Mouse (Mus musculus): ENCODE results near the gene Nav2.

The Nav2 gene

DNA sequence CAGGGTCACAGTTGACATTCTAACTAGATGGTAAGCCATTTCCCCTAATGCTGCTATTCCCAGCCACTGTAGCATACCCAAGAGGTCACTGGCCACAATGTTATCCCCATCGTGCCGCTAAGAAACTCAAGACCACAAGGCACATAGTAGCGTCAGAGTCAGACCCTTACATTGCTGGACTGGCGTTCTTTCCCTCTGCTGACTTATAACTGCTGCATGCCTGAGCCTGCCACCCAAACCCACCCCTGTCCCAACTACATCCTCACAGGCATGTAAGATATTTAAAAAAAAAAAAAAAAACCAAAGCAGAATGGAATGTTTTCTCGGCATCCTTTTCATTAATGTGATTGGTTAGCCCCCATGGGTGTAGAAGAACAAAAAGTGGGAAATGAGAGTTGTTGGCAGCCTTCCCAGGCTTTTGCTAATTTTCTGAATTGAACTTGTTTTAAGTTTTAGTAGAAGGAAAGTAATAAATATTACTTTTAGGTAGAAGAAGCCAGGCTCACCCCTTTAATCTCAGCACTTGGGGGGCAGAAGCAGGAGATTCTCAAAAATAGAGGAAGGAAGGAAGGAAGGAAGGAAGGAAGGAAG lies 678.1 kb downstream of the Nav2 start:
- no peak for DNase-seq

DNA sequence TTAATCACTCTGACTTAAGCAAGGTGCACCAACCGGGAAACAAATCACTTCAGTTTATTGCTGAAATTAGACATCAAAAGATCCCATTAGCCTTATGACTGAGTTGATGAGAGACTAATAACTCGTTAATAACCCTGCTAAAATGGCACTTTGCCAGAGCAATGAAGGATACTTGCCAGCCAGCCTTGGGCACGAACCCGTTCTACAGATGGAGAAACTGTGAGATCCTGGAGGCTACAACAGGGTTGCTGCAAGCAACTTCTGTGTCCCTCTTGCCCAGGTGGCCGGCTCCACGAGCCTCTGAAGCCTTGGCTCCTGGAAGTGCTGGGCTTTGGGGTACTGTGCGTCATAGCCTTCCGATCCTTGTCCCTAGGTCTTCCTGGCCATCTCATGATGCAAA lies 681.1 kb downstream of the Nav2 start:
- no peak for DNase-seq

DNA sequence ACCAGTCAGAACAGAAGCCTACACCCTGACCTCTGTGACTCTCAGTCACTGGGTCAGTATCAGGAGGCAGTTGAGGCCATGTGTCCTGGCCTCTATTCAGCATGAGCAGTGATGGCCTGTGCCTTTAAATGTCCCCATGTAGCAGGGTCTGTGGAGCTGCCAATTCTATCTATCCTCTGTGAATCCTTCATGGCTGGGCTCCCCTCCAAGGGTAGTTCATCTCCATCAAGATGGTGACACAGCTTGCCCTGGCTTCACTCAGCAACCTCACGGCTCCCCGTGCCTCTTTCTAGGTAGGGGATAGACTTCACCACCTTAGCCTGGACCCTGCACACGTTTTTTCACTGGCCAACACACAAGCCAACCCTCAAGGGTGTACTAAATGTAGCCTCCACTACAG lies 689.3 kb downstream of the Nav2 start:
- DNase-seq: no peak

DNA sequence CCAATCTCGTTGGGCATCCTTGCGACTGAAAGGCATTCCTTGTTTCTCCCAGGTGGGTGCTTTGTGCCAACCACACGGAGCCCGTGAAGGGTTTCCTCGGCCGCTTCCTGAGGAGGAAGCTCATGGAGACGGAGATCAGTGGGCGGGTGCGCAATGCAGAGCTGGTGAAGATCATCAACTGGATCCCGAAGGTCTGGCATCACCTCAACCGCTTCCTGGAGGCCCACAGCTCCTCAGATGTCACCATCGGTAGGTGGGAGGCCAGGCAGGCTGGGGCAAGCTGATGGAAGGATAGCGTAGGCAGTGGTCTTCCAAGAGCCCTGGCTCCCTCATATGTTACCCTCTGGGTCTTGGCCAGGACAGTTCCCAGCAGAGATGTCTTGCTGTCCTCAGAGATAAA lies 689.7 kb downstream of the Nav2 start:
- DNase-seq: no peak

DNA sequence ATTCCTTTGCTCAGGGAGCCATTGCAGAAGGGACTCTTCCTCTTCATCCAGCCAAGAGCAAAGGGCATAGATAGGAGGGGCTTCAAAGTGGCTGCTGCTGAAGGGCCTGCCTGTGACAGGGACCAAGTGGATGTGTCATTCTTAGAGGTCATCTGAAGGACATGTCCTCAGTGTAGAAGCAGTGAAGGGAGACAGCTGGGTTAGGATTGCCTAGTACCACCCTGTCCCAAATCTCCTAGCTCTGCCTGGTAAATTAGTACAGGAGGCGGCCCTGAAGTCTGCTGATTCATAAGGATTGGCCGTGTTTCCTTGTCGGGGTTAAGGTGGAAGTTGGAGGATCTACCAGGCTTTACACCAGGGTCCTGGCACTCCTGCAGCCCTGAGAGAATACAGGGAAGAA lies 691.4 kb downstream of the Nav2 start:
- no peak for DNase-seq

DNA sequence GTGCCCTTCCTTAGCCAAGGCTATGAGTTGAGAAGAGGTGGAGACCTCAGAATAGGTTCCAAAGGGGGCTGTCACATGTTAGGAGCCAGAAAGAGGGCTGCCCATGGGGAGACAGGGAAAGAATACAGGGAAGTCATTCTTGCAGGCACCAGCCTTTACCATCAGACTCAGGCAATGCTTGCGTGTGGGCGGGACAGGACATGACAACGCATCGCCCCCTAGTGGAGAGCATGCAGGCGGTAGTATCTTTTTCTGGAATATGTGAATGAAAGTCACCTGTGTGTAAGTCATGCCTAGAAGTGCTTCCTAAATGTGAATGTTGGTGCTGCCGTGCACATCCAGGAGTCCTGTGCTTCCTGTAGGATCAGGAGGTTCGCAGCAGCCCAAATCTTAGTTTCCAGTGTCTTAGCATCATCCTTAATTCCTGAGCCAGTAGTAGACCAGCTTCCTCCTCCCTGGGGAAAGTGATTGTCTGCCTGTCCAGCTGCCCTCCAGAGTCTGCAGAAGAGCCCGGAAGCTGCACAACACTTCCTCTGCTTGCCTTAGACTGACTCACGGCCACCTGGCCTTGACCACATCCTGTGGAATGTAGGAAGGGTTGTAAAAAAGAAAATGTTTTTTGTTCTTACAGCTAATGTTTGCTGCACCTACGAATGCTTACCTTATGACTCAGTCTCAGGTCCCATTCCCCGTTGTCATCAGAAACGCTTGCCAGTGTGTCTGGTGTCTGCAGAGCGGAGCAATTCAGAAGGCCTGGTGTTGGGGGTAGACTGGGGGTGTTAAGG lies 692.9 kb downstream of the Nav2 start:
- DNase-seq: peak; percentile 85

DNA sequence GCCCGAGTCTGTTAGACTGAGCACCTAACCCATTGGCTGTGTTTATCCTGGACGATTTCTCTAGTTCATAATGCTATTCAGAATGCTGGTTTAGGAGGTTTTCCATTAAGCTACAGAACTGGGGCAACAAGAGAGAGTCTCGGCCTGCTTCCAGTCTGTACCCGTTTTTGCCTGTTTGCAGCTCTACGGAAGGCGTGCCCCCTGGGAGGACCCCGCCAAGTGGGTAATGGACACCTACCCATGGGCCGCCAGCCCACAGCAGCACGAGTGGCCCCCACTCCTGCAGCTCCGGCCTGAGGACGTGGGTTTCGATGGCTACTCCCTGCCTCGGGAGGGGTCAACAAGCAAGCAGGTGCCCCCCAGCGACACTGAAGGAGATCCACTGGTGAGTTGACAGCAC lies 695.7 kb downstream of the Nav2 start:
- no peak for DNase-seq

DNA sequence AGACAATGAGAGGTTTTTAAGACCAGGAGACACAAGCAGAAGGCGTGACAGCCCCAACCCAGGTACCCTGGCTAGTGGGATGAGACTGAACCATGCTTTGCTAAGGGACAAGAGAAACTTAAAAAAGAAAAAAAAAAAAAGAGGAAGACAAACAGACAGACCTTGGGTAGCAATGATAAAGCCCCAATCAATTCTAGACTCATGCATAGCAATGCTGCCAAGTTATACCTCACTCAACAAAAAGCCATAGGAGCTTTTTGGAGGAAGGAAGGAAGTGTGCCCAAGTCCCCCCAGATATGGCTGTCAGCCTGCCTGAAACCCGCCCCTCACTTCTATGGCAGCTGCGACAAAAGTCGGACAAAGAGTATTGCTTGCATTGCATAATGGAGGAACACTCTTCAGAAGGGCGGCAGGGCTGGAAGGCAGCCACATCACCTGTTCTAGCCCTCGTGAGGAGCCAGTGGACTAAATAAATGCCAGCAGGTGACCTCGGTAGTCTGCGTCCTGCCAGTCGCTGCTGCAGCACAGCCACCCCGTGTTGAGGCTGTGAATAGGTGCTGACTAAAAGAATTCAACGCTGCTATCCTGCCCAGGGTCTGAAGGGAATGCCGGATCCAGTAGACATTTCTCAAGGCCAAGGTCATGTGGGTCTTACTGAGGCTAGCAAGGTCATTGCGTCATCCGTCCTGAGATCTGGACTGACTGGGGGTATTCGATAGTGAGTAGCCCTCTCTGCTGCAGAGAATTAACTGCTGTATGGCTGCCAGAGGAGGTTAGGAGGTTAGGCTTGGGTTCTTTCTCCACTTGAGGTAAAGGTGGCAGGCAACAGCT lies 696.7 kb downstream of the Nav2 start:
- no peak for DNase-seq

DNA sequence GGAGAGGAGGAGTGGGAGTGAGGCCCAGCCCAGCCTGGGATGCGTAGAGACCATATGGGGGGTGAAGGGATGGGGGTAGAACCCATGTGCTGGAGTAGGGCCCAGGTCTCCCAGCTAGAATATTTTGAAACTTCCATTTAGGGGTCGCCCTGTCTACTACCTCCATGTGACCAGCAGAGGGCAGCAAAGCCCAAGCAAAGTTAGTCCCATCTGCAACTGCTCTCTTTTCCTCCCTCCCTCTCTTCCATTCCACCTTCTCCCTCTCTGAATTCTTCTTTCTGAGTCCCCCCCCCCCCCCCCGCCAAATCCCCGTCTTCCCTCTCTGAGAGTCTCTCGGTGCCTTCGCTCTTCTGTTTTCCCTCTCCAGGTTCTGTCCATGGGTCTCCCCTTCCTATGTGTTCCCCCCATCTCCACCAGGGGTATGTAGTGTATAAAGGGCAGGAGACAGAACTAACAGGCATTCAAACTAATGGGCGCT lies 707.8 kb downstream of the Nav2 start:
- DNase-seq: peak; percentile 83

DNA sequence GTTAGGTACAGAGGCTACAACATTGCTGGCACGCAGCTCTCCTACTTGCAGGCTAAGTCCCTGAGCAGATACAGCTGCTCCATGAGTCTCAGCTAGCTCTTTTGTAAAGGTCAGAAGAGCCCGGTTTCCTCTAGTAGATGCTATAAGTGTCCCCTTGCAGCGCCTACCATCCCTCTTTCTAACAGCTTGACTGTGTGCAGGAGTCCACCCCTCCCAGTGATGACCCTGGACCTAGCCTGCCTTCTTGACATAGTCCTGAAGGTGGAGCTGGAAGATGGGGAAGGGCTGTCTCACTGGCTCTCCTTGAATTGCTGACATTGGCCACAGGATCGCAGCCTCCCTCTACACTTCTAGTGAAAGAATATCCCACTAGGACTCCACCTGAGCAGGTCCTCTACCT lies 708.6 kb downstream of the Nav2 start:
- DNase-seq: no peak

DNA sequence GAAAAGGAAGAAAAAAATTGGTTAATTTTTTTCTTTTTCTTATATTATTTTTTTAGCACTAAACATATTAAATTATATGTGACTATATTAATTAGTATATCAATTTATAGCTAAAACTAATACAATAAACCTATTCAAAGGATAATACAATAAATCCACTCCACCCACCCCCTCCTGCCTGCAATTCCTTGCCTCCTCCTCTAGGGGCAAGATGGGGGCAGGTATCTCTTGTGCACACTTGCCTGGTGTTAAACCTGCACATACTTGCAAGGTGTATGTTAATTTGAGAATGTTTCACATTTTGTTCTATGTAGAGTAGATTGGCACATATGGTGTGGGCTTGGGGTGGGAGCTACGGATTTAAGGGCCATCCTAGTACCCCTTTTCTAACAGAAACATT lies 711.6 kb downstream of the Nav2 start:
- DNase-seq: no peak

DNA sequence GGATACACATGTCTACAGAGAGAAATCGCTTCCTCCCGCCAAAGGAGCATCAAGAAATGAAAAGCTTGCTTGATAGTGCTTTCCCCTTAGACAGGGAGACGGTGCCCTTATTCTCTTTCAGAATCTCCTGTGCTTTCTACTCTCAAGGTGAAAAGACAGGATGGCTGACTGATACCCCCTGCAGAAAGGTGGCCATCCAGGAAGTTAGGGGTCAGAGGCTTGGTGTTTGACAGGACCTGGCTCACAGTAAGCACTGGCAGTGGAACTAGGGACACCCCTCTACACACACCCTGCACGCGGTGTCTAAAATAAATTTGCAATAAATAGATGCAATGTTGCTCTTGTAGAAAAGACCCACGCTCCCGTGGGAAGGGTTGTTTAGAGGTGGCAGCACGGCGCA lies 723.4 kb downstream of the Nav2 start:
- DNase-seq: no peak

DNA sequence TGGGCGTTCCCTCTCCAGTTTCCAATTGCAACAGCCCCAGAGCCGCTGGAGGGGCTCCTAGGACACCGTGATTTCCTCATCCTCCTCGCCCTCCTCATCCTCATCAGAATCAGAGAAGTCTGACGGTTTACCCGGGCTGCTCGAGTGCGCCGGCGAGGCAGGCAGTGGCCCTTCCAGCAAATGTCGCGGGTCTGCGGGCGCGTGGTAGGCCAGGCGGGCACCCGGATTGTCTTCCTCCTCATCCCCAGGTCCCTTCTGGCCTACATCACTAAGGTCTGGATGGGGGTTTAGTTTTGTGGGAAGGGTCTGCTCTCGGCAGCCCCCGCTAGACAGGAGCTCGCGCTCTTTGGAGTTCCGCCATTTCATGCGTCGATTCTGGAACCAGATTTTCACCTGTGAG lies 723.9 kb downstream of the Nav2 start:
- DNase-seq: no peak

DNA sequence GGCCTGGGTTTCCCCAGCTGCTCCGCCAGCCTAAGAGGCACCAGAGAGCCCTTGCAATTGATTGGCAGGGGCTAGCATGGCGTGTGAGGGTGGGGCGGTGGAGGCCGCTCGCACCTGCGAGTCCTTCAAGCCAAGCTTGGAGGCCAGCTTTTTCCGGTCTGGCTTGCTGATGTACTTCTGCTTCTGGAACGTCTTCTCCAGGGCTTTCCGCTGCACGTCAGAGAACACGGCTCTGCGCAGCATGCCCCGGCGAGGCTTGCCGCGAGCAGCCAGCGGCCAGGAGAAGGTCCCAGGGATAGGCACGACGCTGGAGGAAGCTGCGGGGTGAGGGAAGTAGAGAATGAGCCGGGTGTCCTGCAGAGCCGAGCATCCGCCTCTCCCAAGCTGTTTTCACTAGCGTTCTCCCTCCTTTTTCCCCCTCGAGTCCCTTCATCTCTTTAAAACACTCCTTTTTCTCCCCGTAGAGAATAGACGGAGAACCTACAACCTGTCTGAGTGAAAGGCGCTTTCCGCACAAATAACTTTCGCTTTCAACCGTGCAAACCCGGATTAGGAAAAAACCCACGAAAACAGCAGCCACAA lies 725.0 kb downstream of the Nav2 start:
- DNase-seq: peak; percentile 34

DNA sequence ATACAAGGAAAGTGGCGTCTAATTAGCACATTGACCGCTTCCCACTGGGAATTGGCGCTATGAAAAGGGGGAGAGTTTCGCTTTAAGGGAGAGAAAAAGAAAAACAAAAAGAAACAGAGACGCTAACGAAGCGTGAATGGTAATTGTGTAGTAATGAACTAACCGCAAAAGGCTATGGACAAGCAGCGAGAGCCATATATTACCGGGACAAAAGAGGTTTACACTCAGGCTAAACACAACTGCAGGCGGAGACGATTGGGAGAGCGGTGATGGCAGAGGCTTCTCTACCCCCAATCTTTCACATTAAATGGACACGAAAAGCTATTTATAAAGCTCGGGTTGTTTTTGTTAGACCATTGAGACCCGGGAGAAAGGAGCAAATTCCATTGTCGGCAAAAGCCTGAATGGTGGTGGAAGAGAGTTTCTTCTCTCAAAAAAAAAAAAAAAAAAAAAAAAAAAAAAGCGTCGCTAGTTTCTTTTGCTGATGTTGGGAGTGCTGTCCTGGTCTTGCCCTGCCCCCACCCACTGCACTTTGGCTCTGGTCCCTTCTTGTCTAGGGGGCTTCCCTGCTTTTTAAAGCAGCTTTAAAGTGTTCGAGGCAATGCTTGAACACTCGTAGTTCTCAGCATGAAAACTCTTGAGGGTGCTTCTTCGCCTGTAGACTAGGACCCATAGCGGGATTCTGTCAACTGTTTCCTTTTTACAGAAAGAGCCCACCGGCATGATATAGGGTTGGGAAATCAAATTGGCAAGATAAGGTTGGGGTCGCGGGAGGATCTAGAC lies 726.0 kb downstream of the Nav2 start:
- DNase-seq: no peak

DNA sequence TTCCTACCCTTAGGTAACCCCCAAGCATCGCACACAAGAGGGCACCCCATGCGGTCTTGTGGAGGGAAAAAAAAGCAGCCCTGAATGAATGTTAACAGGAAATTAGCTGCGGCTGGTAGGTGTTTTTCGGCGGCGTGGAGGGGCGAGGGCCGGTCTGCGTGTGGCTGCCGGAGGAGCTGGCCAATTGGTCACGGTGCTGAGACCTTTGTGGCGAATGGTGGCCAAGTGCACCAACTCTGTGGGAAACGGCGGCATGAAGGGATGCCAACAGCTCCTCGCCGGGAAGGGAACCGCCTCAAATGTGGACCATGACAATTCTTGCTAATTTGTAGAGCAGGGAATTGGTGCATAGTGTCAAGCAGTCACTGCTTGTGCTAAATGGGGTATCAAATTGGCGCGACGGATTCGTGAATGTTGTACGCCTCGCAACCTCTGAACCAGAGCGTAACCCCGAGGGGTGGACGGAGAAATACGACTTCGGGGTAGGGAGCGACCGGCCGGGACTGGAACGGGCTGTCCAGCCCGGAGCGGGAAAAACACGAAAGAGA lies 726.6 kb downstream of the Nav2 start:
- DNase-seq: no peak

DNA sequence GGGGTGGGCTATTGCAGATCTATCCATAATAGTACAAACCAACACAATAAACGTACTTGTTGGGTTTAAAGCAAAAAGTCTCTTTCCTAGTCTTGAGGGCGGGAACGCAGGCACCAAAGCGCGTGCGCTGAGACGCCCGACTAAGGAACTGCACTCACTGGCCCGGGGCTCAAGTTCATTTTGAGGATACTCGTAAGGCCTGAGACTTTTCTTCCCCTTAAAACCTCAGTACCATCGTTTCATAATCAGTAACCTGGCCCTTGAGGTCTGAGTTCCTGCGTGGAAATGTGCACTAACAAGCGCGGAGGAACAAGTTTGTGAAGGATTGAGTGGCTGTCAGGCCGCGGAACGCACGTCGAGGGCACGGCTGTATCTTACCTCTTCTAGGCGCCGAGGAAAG lies 727.5 kb downstream of the Nav2 start:
- DNase-seq: no peak

DNA sequence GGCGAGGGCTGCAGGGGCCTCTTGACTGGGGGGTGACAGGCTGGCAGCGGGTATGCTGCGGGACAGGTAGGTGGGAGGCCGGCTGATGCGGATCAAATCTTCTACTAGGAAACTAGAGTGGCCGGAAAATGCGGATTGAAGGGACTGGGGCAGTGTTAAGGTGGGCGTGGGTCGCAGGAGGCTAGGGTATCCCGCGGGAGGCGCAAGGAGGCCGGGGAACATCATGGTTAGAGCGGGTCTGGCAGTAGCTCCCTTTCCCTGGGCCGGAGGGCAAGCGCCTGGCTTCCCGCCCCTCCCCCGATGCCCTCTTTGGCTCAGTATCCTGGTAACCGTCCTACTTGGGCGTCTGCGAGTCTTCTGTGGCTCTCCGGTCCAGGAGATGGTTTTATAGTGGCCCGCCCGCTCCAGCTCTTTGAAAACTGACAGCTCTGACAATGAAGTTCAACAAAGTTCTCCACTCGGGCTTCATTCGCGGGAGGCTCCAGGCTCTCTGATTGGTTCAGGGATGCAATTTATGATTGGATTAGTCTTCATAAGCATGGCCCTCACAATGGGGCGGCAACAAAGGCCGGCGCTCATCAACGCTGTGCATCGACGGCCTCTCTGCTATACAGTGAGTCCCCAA lies 728.1 kb downstream of the Nav2 start, which contains the start of gene Dbx1:
Gene Dbx1 (minus strand): TSS at position 359 of the 625 bp plus-strand sequence.
- DNase-seq: no peak

DNA sequence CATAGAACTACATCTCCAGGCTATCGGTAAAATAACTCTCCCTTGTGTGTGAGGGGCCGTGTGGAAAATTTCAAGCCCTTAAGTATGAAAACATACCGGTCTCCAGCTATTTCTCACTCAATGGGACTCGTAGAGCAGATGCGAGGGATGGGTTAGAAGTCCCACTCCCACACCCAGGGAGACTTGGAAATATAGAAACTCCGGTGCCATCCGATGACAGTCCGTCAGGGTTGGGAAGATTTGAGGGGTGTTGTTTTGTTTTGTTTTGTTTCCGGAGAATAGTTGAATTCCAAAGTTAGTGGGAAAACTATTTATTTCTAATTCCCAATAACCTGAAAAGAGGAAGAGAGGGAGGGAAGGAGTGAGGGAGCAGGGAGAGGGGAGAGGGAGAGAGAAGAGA lies 728.8 kb downstream of the Nav2 start:
- no peak for DNase-seq

DNA sequence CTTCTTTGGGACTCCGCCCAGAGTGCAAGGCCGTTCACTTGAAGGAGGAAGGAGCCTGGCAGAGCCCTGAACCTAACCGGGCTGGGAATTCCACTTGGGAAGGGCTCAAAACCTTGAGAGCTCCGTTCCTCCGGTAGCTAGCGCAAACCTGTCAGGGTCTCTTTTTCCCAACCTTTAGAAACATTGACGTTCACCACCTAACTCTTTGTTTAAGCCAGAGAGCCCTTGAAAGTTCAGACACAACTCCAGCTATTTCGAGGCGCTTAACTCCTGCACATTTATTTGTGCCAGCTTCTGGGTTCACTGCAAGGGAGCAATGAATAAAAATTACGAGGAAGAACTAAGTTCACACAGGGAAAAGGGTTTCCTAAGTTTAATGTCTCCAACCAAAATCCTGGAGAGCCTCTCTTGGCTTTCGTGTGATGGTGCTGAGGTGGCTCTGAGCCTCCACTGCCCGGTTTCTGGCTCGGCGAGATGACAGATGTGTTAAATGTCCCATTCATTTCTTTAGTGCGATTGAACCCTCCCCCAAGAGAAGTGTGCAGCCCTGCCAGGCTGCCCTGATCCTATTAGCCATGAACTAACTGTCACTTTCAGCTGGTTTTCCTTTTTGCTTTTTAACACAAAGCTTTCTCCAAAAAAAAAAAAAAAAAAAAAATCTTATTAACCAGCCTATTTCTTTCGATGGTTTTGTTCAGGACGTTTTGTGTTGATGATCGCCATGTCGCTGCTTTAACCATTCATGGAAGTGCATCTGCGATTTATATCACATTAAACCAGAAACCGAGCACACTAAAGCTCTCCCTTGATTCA lies 729.5 kb downstream of the Nav2 start:
- no peak for DNase-seq
